Mouse (Mus musculus): ENCODE measurements at regions not wholly inside any gene's neighbourhood (a gene's known extent, or its start where the extent isn't known, plus 50 kb on each side); places are given as distances from the start of the nearest gene placed in this dataset.

- no peak for DNase-seq (ENCODE audit: low read depth, low spot score)
Observed at GRCm38 (mm10) chr16:79313301-79313700, 222.4 kb upstream of the Tmprss15 start.

DNA sequence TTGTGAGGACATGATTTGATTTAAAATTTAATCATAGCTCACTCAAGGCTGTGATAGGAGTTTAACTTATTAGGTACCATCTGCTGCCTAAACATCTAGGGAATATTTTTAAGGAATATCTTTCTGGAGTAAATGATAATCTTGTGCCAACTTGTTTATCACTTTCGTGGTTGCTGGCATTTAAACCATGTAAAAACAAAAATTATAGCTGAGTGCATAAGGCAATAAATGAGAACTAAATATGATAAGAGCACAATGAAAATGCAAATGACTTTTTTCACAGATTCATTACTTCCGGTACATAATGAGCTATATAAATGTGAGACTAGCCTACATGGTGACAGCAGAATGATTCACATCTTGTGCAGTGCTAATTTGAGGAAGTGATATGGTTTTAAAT, 221.8 kb upstream of the Tmprss15 start:
- no peak for DNase-seq (ENCODE audit: low read depth, low spot score)

- no peak for DNase-seq (ENCODE audit: low read depth, low spot score)
Observed at GRCm38 (mm10) chr16:79308541-79308940, 217.6 kb upstream of the Tmprss15 start.

DNA sequence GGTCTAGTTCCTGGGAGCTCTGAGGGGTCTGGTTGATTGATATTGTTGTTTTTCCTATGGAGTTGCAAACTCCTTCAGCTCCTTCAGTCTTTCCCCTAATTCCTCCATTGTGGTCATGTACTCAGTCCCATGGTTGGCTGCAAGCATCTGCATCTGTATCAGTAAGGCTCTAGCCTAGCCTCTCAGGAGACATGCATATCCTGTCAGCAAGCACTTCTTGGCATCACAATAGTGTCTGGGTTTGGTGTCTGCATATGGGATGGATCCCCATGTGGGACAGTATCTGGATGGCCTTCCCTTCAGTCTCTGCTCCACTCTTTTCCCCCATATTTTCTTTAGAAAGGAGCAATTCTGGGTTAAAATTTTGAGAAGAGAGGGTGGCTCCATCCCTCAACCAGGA, 205.7 kb upstream of the Tmprss15 start:
- DNase-seq (ENCODE audit: low read depth, low spot score) = peak; percentile 38

- no peak for DNase-seq (ENCODE audit: low read depth, low spot score)
Observed at GRCm38 (mm10) chr16:79279006-79279405, 188.1 kb upstream of the Tmprss15 start.

DNA sequence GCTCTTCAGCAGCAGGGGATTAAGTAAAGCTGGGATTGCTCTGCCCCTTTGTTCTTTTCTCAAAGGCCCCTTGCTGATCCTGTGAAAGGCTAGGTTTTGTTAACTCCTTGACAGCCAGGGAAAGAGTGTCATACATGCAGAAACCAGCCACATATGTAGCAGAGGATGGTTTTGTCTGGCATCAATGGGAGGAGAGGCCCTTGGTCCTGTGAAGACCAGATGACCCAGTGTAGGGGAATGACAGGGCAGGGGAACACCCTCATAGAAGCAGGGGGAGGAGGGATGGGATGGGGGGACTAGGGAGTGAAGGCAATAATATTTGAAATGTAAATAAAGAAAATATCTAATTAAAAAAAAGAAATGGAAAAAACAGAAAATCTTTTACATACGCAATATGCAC, 165.6 kb upstream of the Tmprss15 start:
- no peak for DNase-seq (ENCODE audit: low read depth, low spot score)

DNA sequence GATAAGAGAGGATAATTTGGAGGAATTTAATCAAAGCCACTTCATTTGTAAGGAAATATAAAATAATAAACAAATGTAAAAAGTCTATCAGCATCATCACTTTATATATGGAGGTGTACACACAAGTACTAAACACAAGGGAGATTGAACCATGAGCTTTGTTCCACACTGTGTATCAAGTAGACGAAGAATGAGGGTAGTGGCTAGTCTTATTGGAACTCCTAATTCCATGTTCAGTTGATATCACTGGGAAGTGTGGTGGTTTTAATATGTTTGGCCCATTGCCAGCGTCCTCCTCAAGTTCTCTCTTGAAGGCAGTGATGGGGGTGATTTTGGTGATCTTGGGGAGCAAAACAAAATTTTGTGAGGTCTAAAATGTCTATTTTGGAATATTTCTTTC, 165.2 kb upstream of the Tmprss15 start:
- no peak for DNase-seq (ENCODE audit: low read depth, low spot score)

GRCm38 (mm10) chr16:79240857-79241491, 150.1 kb upstream of the Tmprss15 start:
- DNase-seq (ENCODE audit: low read depth, low spot score) = no peak

- no peak for DNase-seq (ENCODE audit: low read depth, low spot score)
Observed at GRCm38 (mm10) chr16:79240191-79240590, 149.3 kb upstream of the Tmprss15 start.

DNA sequence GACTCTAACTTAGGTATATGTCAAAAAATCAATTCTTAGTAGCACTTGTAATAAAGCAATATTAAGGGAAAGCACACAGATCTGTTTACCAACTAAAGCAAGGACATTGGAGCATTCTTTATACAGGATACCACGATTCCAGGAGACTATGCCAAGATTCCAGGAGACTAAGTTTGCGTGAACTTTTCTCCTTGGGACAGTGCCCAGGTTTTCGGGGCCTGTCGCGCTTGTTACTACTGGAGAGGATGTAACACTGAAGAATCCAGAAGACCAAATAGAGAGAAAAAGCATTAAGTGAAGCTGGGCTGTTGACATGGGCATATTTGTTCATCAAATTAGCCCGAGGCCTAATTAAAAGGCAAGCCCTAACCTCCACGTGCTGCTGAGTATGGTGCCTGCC, 100.3 kb upstream of the Tmprss15 start:
- no peak for DNase-seq (ENCODE audit: low read depth, low spot score)

- DNase-seq (ENCODE audit: low read depth, low spot score) = no peak
Observed at GRCm38 (mm10) chr16:79186471-79186870, 95.6 kb upstream of the Tmprss15 start.

DNA sequence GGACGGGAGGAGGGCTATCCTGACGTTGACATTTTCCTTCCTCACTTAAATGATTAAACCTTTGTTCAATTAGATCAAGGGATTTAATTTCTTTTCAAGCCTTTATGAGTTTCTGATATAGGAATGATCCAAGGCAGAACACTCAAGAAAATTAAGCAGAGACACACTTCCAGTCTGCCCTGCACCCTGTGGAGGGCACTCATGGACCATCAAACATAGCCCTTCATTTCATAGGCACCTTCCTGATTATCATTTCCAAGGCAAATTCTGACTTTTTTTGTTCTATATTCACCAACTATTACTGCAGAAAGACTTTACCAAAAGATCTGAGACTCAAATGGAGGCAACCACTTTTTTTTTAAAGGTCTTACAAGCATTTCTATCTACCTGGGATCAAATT, 91.6 kb upstream of the Tmprss15 start:
- DNase-seq (ENCODE audit: low read depth, low spot score) = no peak

GRCm38 (mm10) chr16:79177299-79177999, 86.6 kb upstream of the Tmprss15 start:
- DNase-seq (ENCODE audit: low read depth, low spot score) = no peak

DNA sequence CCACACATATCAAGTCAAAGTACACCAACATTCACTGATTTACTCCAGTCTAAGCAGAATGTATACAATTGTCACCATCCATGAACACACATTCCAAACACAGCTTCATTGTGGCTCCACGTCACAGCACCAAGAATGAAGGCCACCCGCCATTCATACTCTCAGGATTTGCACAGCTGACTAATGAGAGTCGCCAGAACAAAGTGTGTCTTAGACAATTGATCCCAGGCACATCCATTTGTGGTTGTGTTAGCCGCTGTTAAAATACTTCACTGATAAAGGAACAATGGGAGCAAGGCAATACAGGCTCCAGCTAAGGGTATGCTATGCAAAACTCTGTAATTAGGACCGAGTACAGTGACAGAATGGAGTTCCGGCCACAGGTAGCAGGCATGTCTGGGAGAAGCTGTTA, 85.9 kb upstream of the Tmprss15 start:
- no peak for DNase-seq (ENCODE audit: low read depth, low spot score)

GRCm38 (mm10) chr16:79168193-79168592, 77.3 kb upstream of the Tmprss15 start:
- peak; percentile 68 for DNase-seq (ENCODE audit: low read depth, low spot score)

- no peak for DNase-seq (ENCODE audit: low read depth, low spot score)
Observed at GRCm38 (mm10) chr16:79142813-79143212, 51.9 kb upstream of the Tmprss15 start.
